Mouse (Mus musculus) forebrain, embryonic 14.5 days (tissue): ENCODE measurements at regions not wholly inside any gene's neighbourhood (a gene's known extent, or its start where the extent isn't known, plus 50 kb on each side); places are given as distances from the start of the nearest gene placed in this dataset.

Experiments used
- ATAC-seq: fragments of 200-750 bp; cut with Nextera tagmentation; 2 replicates; pipeline ENCODE4 v1.8.0; 2017; ENCODE audit warnings: mild to moderate bottlenecking, moderate library complexity
- DNase-seq: peaks from one replicate; pipeline ENCODE4 v3.0.0-alpha.2; 2015; ENCODE audit warnings: low spot score
- H3K27ac ChIP-seq: fragments of 300-500 bp; sonication (generic); 2 replicates; pipeline ENCODE4 v1.5.1; 2014; ENCODE audit warnings: low read depth, mild to moderate bottlenecking, control low read depth, low read length, moderate library complexity
- H3K27me3 ChIP-seq: fragments of 300-500 bp; sonication (generic); replicated peaks from 2 replicates; pipeline ENCODE4 v1.6.1; 2014; ENCODE audit warnings: low read length, control low read depth, mixed read lengths; ENCODE audit not compliant: control insufficient read depth, insufficient read depth
- H3K36me3 ChIP-seq: fragments of 300-500 bp; sonication (generic); 2 replicates; pipeline ENCODE4 v1.6.1; 2014; ENCODE audit warnings: low read length, control low read depth; ENCODE audit not compliant: control insufficient read depth, insufficient read depth
- H3K4me1 ChIP-seq: fragments of 300-500 bp; sonication (generic); 2 replicates; pipeline ENCODE4 v1.6.1; 2014; ENCODE audit warnings: antibody characterized with exemption, low read length, control low read depth; ENCODE audit not compliant: control insufficient read depth, insufficient read depth
- H3K4me2 ChIP-seq: fragments of 300-500 bp; sonication (generic); 2 replicates; pipeline ENCODE4 v1.6.1; 2014; ENCODE audit warnings: mild to moderate bottlenecking, control low read depth, low read length
- H3K4me3 ChIP-seq: fragments of 300-500 bp; sonication (generic); 2 replicates; pipeline ENCODE4 v1.5.1; 2014; ENCODE audit warnings: low read depth, low read length, control low read depth
- H3K9ac ChIP-seq: fragments of 300-500 bp; sonication (generic); 2 replicates; pipeline ENCODE4 v1.6.1; 2014; ENCODE audit warnings: mild to moderate bottlenecking, low read length, control low read depth, moderate library complexity
- H3K9me3 ChIP-seq: fragments of 300-500 bp; sonication (generic); replicated peaks from 2 replicates; pipeline ENCODE4 v1.6.1; 2016; ENCODE audit warnings: low read length, control low read depth, mixed read lengths; ENCODE audit not compliant: control insufficient read depth
- WGBS: fragments of 180-500 bp; shearing (Covaris S2); extraction: QIAGEN DNeasy Blood & Tissue Kit; methylation state at CpG from one replicate; pipeline ENCODE4 v1.1.7; 2014; 5-methylcytosine and 5-hydroxymethylcytosine counted together

DNA sequence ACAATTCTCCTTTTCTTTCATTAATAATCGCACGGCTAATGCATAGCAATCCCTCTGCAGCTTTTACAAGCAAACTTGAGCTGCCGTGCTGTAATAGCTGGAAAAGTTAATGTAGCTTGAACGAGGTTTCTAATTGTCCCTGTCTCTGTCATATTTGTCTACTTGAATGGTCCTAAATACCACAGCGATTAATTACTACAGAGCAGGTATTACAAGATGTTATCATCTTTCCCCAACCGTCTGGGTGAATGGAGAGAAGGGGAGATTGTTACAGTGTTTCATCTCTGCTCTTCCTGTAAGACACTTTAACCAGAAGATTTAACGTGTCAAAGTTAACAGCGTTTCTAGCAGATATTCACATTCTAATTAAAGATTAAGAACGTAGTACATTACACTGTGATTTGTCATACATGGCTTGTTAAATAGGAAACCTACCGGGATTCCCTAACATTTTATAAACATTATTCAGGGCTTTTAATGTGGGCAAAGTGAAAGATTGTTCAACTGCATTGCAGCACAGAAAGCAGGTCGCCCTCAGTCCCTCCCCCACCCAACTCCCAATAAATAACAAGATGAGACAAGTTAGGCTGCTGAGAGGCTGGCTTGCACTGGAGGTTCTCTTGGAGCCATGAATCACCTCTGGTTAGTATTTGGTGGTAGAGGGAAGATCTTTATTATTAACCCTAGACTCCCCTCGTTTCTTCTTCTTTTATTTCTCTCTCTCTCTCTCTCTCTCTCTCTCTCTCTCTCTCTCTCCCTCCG lies 436.2 kb upstream of the Pou3f3 start:
- DNase-seq (peak; percentile 73), ATAC-seq (no peak)
- peak overlapping the region; percentile 71 for H3K9ac ChIP-seq
- H3K27me3 ChIP-seq: no peaks in the 10 kb centered on the region
- peak overlapping the region; percentile 55 for H3K4me2 ChIP-seq
- peak overlapping the region; percentile 97 for H3K27ac ChIP-seq
- H3K36me3 ChIP-seq: no peaks in the 10 kb centered on the region
- H3K4me3 ChIP-seq: peak overlapping the region; percentile 20
- WGBS: 4% methylated on average over 13 of the region's 13 CpGs
- H3K9me3 ChIP-seq: no peaks in the 10 kb centered on the region
- H3K4me1 ChIP-seq: peaks cover 37% of the 10 kb centered on the region

DNA sequence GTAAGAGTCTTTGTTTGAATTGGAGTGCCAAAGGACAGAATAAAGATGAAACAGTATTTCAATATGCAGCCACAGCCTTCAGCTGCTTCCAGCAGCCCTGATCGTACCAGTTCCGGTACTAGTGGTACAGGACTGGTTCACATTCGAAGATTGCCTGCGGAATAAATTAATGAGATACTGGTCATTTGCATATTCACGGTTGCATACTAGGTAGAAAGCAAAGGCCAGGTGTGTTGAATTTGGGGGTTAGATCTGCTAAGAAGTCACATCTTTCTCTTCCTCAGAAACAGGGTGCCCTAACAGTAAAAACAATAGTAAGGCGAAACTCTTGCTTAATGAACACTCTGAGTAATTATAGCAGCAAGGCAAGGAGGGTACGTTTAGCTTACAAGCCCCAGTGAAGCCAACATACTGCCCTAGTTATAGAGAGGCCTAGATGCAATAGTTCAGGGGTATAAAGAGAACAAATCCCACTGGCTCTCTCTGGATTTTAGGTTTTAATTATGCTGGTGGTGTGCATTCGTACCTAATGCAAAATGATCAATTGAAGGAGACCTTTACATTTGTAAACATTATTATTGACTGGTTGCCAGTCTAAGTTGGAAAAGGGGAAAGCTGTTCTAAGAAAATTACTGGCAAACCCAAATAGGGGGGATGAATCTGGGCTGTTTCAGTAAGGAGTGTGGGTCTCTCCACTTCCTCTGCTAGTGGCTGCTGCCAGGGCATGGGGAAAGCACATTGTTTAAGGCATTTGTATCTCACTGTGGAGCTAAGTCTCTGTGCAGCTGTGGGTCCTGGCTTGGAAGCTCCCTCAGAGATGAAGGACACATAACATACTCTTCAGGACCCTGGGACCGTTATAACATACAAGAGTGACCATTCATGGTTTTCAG lies 435.3 kb upstream of the Pou3f3 start:
- Histone ChIP-seq H3K27ac (peak overlapping the region; percentile 97), H3K9ac (peak overlapping the region; percentile 71), H3K4me1 (peaks cover 37% of the 10 kb centered on the region), H3K4me2 (peak overlapping the region; percentile 55), H3K27me3 (no peaks in the 10 kb centered on the region), H3K9me3 (no peaks in the 10 kb centered on the region), H3K4me3 (peak overlapping the region; percentile 20), H3K36me3 (no peaks in the 10 kb centered on the region)
- peak; percentile 70 for DNase-seq
- ATAC-seq: peak; percentile 10; the same call in 1 of the 2 replicates
- 8% methylated on average over 9 of the region's 9 CpGs for WGBS

DNA sequence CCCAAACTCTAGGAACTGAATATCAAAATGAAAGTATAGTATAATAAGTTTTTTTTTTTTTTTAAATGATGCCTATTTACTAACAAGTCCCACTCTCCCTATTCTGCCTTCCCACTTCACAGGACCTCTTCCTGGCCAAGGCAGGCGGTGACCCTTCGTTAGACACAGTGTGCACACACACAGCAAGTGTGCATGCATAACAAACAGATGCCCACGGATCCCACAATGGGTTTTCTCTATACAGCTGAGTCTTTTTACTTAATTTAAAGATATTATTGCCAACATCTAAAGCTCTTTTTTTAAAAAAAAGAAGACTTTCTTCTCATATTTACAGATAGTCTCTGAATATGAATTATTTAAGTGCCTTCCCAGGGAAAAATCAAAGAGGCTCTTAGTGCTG lies 434.5 kb upstream of the Pou3f3 start:
- WGBS: 2% methylated on average over 3 of the region's 3 CpGs
- H3K4me1 ChIP-seq: peaks cover 37% of the 10 kb centered on the region
- peak overlapping the region; percentile 71 for H3K9ac ChIP-seq
- peak overlapping the region; percentile 32; the same call in 1 of the 2 replicates for H3K4me3 ChIP-seq
- no peaks in the 10 kb centered on the region for H3K36me3 ChIP-seq
- DNase-seq: peak; percentile 51
- H3K9me3 ChIP-seq: no peaks in the 10 kb centered on the region
- ATAC-seq: no peak
- H3K4me2 ChIP-seq: peak overlapping the region; percentile 55
- no peaks in the 10 kb centered on the region for H3K27me3 ChIP-seq
- peak overlapping the region; percentile 97 for H3K27ac ChIP-seq

DNA sequence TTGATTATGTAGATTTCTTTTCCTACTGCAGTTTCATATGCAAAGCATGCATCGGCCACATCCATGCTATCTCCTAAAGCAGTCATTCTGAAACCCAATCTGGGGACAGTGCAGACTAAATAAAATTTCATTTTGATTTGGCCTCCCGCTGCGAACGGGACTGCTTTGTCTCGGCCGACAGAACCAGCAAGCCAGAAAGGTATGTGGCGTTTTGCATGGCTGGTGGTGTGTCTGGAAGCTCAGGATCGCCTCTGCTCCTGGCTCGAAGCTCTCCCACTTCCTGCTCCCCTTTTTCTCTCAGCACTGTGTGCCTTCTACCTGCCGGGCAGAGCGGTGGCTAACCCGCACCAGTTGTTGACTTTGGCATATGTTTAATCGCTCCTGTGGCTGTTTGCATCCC lies 433.8 kb upstream of the Pou3f3 start:
- WGBS: 3% methylated on average over 13 of the region's 13 CpGs
- no peaks in the 10 kb centered on the region for H3K9me3 ChIP-seq
- H3K36me3 ChIP-seq: no peaks in the 10 kb centered on the region
- H3K4me1 ChIP-seq: peaks cover 34% of the 10 kb centered on the region
- H3K4me2 ChIP-seq: peak overlapping the region; percentile 55
- ATAC-seq: no peak
- peak overlapping the region; percentile 97 for H3K27ac ChIP-seq
- peak overlapping the region; percentile 71 for H3K9ac ChIP-seq
- peak overlapping the region; percentile 32 for H3K4me3 ChIP-seq
- DNase-seq: peak; percentile 63
- no peaks in the 10 kb centered on the region for H3K27me3 ChIP-seq

DNA sequence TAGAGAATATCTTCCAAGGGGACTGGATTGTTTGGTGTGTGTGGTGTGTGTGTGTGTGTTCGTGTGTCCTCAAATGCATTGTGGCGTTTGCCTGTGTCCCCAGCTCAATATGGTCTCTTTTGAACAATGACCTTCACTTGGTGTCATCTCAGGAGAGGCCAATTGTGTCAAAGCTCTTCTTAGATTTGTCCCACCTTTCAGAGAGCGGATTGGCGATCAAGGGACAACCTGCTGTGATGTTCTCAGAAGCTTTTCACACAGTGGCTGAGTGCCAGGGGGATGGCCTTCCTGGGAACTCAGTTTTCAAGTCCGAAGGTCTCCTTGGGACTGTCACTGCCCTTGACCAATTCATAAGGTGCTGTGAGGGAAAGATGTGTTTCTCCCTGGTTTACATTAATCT lies 433.0 kb upstream of the Pou3f3 start:
- DNase-seq (peak; percentile 57), ATAC-seq (no peak)
- H3K9me3 ChIP-seq: no peaks in the 10 kb centered on the region
- no peaks in the 10 kb centered on the region for H3K36me3 ChIP-seq
- H3K27me3 ChIP-seq: no peaks in the 10 kb centered on the region
- 0 out of 2 replicates have a peak overlapping the region, but pooled peaks have one; percentile 1 for H3K27ac ChIP-seq
- peak overlapping the region; percentile 55 for H3K4me2 ChIP-seq
- peak overlapping the region; percentile 71 for H3K9ac ChIP-seq
- WGBS: 25% methylated on average over 5 of the region's 5 CpGs
- peak overlapping the region; percentile 32; the same call in 1 of the 2 replicates for H3K4me3 ChIP-seq
- H3K4me1 ChIP-seq: peaks cover 28% of the 10 kb centered on the region

DNA sequence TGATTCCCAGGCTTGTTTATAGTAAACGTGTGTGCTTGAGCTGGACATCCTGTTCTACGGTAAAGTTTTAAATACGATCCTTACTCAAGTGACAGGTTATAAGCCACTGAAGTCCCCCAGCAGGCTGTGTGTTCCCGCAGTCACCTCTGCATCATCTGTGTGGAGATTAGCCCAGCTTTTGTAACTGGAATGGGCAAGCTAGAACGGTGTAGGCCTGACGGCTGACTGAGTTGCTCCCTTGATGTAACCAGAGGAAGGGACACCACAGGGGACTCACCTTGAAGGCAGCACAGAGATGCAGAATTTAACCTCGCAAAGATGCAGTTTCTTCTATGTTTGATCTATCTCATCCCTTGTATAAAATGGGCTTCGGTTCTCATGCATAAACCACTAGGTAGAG lies 418.4 kb upstream of the Pou3f3 start:
- ATAC-seq (no peak), DNase-seq (no peak)
- Histone ChIP-seq H3K9ac (no peak overlapping the region), H3K27me3 (no peaks in the 10 kb centered on the region), H3K4me1 (peaks cover 5% of the 10 kb centered on the region; the same call in 1 of the 2 replicates), H3K4me3 (no peak overlapping the region), H3K36me3 (no peaks in the 10 kb centered on the region), H3K9me3 (peaks cover 6% of the 10 kb centered on the region; the same call in 1 of the 2 replicates), H3K27ac (no peak overlapping the region), H3K4me2 (0 out of 2 replicates have a peak overlapping the region, but pooled peaks have one; percentile 6)
- WGBS: 37% methylated on average over 8 of the region's 8 CpGs

DNA sequence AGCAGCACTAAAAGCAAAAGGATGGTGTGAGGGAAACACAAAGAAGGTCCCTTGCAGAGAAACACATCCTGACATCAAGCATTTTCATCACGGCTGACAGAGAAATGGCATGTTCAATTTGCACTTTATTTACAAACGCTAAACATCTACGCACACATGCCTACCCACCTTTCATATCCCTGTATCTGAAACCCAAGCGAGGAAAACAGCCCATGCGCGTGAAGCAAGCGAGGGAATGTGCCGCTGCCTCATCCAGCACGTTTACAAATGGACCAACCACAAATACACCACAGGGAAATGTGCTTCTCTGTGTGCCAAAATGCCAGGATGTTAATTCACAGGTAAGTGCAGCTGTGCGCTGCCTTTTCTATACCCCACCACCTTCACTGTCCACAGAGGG lies 399.7 kb upstream of the Pou3f3 start:
- peak; percentile 4 for DNase-seq
- no peaks in the 10 kb centered on the region for H3K36me3 ChIP-seq
- no peak overlapping the region for H3K4me2 ChIP-seq
- no peak overlapping the region for H3K27ac ChIP-seq
- H3K4me3 ChIP-seq: no peak overlapping the region
- WGBS: 75% methylated on average over 10 of the region's 10 CpGs
- no peaks in the 10 kb centered on the region for H3K9me3 ChIP-seq
- no peak overlapping the region for H3K9ac ChIP-seq
- H3K27me3 ChIP-seq: no peaks in the 10 kb centered on the region
- no peak for ATAC-seq
- no peaks in the 10 kb centered on the region for H3K4me1 ChIP-seq

DNA sequence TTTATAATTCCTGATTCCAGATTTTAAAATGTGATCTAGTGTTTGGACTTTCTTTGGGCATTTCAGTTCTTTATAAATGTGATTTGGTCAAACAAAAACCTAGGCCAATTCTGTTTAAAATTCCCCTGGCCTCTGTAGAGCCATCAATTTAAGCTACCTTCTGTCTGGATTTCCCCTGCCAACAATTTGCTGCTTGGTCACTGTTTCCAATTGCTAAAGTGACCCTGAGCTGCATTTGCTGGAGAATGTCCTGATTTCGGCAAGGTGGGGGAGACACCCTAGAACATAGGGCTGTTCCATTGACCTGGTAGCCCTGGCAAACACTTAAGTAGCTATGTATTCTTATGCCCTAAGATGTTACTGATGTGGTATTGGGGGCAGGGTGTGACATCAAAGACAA lies 386.3 kb upstream of the Pou3f3 start:
- ATAC-seq: no peak
- no peaks in the 10 kb centered on the region for H3K9me3 ChIP-seq
- DNase-seq: no peak
- no peak overlapping the region for H3K4me3 ChIP-seq
- no peak overlapping the region for H3K27ac ChIP-seq
- no peak overlapping the region for H3K4me2 ChIP-seq
- WGBS: 85% methylated on average over 1 of the region's 1 CpGs
- H3K27me3 ChIP-seq: no peaks in the 10 kb centered on the region
- H3K36me3 ChIP-seq: no peaks in the 10 kb centered on the region
- H3K9ac ChIP-seq: no peak overlapping the region
- no peaks in the 10 kb centered on the region for H3K4me1 ChIP-seq
